Mouse (Mus musculus) limb, embryonic 10.5 days (tissue): ENCODE measurements at regions not wholly inside any gene's neighbourhood (a gene's known extent, or its start where the extent isn't known, plus 50 kb on each side); places are given as distances from the start of the nearest gene placed in this dataset.
A peak's percentile ranks its signal among the peaks of the same experiment; 100 is the strongest.

ENCODE experiments used
- DNase-seq: peaks from one replicate; pipeline ENCODE4 v3.0.0-alpha.2; 2017; ENCODE audit warnings: low spot score
- H3K27ac ChIP-seq: fragments of 300-500 bp; sonication (generic); 2 replicates; pipeline ENCODE4 v1.5.1; 2016; ENCODE audit warnings: mild to moderate bottlenecking
- H3K27me3 ChIP-seq: fragments of 300-500 bp; sonication (generic); 2 replicates; pipeline ENCODE4 v1.6.1; 2016; ENCODE audit warnings: low read depth, mild to moderate bottlenecking; ENCODE audit not compliant: poor library complexity, severe bottlenecking
- H3K36me3 ChIP-seq: fragments of 300-500 bp; sonication (generic); 2 replicates; pipeline ENCODE4 v1.6.1; 2016; ENCODE audit warnings: mild to moderate bottlenecking, moderate library complexity
- H3K4me1 ChIP-seq: fragments of 300-500 bp; sonication (generic); 2 replicates; pipeline ENCODE4 v1.6.1; 2016
- H3K4me3 ChIP-seq: fragments of 300-500 bp; sonication (generic); 2 replicates; pipeline ENCODE4 v1.5.1; 2016; ENCODE audit warnings: mild to moderate bottlenecking, moderate library complexity
- H3K9me3 ChIP-seq: fragments of 300-500 bp; sonication (generic); replicated peaks from 2 replicates; pipeline ENCODE4 v1.6.1; 2016; ENCODE audit warnings: mild to moderate bottlenecking
- WGBS: fragments of 180-500 bp; shearing (Covaris S2); methylation state at CpG from one replicate; pipeline ENCODE4 v1.1.7; 2016; 5-methylcytosine and 5-hydroxymethylcytosine counted together

GRCm38 (mm10) chr12:52622398-52622797 is 76.8 kb upstream of the Akap6 start:
- no peak overlapping the region for H3K4me3 ChIP-seq
- WGBS: 96% methylated on average over 6 of the region's 6 CpGs

GRCm38 (mm10) chr12:52623416-52624108 is 75.6 kb upstream of the Akap6 start:
- DNase-seq: no peak
- WGBS: 74% methylated on average over 10 of the region's 10 CpGs
- H3K4me1 ChIP-seq: no peaks in the 10 kb centered on the region
- no peaks in the 10 kb centered on the region for H3K27me3 ChIP-seq
- H3K9me3 ChIP-seq: no peaks in the 10 kb centered on the region
- no peak overlapping the region for H3K4me3 ChIP-seq
- H3K27ac ChIP-seq: no peak overlapping the region
- H3K36me3 ChIP-seq: no peaks in the 10 kb centered on the region

More at GRCm38 (mm10) chr12:52622398-52622797, 76.8 kb upstream of the Akap6 start:
- Histone ChIP-seq H3K27ac (no peak overlapping the region), H3K36me3 (no peaks in the 10 kb centered on the region), H3K9me3 (no peaks in the 10 kb centered on the region), H3K27me3 (no peaks in the 10 kb centered on the region), H3K4me1 (no peaks in the 10 kb centered on the region)
- DNase-seq: no peak

- WGBS: 78% methylated on average over 1 of the region's 1 CpGs
Observed at GRCm38 (mm10) chr12:52624871-52625270, 74.3 kb upstream of the Akap6 start.

DNA sequence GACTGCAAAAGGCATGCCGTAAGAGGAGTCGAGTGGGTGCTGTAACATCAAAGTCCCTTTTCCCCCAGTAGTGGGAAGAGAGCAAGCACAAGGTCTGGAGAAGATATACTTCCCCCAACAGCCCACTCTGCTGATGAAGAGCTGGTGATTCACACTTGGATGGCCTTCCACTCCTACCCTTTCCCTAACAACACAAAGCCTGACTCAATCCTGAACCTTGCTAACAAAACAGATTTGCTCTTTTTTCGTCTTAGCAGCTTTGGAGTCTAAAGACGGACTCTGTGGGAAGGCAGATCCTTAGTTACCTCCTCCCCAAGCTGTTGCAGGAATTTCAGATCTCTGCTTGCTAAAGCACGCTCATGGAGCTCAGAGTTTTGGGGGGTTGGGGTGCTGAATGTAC is 70.4 kb upstream of the Akap6 start:
- no peaks in the 10 kb centered on the region for H3K9me3 ChIP-seq
- DNase-seq: no peak
- no peaks in the 10 kb centered on the region for H3K4me1 ChIP-seq
- H3K27me3 ChIP-seq: no peaks in the 10 kb centered on the region
- H3K36me3 ChIP-seq: no peaks in the 10 kb centered on the region
- H3K4me3 ChIP-seq: no peak overlapping the region
- H3K27ac ChIP-seq: no peak overlapping the region
- WGBS: 66% methylated on average over 5 of the region's 5 CpGs

More at GRCm38 (mm10) chr12:52624871-52625270, 74.3 kb upstream of the Akap6 start:
- H3K27ac ChIP-seq: no peak overlapping the region
- no peak for DNase-seq
- no peak overlapping the region for H3K4me3 ChIP-seq
- H3K9me3 ChIP-seq: no peaks in the 10 kb centered on the region
- no peaks in the 10 kb centered on the region for H3K4me1 ChIP-seq
- H3K36me3 ChIP-seq: no peaks in the 10 kb centered on the region
- no peaks in the 10 kb centered on the region for H3K27me3 ChIP-seq

- Histone ChIP-seq H3K4me1 (peaks cover 9% of the 10 kb centered on the region), H3K36me3 (no peaks in the 10 kb centered on the region), H3K4me3 (no peak overlapping the region), H3K9me3 (no peaks in the 10 kb centered on the region), H3K27ac (no peak overlapping the region), H3K27me3 (no peaks in the 10 kb centered on the region)
- no peak for DNase-seq
- WGBS: 71% methylated on average over 8 of the region's 8 CpGs
Observed at GRCm38 (mm10) chr12:52635121-52635878, 63.9 kb upstream of the Akap6 start.

- peaks cover 9% of the 10 kb centered on the region for H3K4me1 ChIP-seq
- WGBS: 77% methylated on average over 6 of the region's 6 CpGs
- no peak overlapping the region for H3K4me3 ChIP-seq
- H3K9me3 ChIP-seq: no peaks in the 10 kb centered on the region
- no peak overlapping the region for H3K27ac ChIP-seq
- no peaks in the 10 kb centered on the region for H3K36me3 ChIP-seq
- H3K27me3 ChIP-seq: no peaks in the 10 kb centered on the region
- no peak for DNase-seq
Observed at GRCm38 (mm10) chr12:52636186-52636881, 62.8 kb upstream of the Akap6 start.

DNA sequence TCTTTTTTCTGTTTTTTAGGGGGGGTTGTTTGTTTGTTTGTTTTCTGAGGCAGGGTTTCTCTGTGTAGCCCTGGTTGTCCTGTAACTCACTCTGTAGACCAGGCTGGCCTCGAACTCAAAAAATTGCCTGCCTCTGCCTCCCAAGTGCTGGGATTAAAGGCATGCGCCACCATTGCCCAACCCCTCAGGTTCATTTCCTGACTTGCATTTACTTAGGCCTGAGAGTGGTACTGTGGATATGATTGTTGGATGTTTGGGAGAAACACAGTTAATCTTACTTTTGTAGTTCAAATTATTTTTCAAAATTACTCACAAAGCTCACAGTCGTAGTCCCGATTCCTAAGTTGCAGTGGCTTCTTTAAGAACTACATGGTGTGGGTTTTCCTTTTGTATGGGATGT is 62.3 kb upstream of the Akap6 start:
- no peaks in the 10 kb centered on the region for H3K9me3 ChIP-seq
- H3K4me3 ChIP-seq: no peak overlapping the region
- 88% methylated on average over 4 of the region's 4 CpGs for WGBS
- H3K27me3 ChIP-seq: no peaks in the 10 kb centered on the region
- no peak for DNase-seq
- peaks cover 9% of the 10 kb centered on the region for H3K4me1 ChIP-seq
- H3K27ac ChIP-seq: no peak overlapping the region
- H3K36me3 ChIP-seq: no peaks in the 10 kb centered on the region

GRCm38 (mm10) chr12:52637506-52638249 is 61.5 kb upstream of the Akap6 start:
- peak; percentile 55 for DNase-seq
- H3K4me1 ChIP-seq: peaks cover 9% of the 10 kb centered on the region
- no peak overlapping the region for H3K27ac ChIP-seq

GRCm38 (mm10) chr12:52638461-52638860 is 60.7 kb upstream of the Akap6 start:
- Histone ChIP-seq H3K4me1 (peaks cover 9% of the 10 kb centered on the region), H3K4me3 (no peak overlapping the region), H3K36me3 (no peaks in the 10 kb centered on the region), H3K9me3 (no peaks in the 10 kb centered on the region), H3K27ac (no peak overlapping the region), H3K27me3 (no peaks in the 10 kb centered on the region)
- WGBS: 31% methylated on average over 11 of the region's 11 CpGs
- no peak for DNase-seq

More at GRCm38 (mm10) chr12:52637506-52638249, 61.5 kb upstream of the Akap6 start:
- Histone ChIP-seq H3K9me3 (no peaks in the 10 kb centered on the region), H3K36me3 (no peaks in the 10 kb centered on the region), H3K27me3 (no peaks in the 10 kb centered on the region), H3K4me3 (no peak overlapping the region)
- 68% methylated on average over 14 of the region's 14 CpGs for WGBS

DNA sequence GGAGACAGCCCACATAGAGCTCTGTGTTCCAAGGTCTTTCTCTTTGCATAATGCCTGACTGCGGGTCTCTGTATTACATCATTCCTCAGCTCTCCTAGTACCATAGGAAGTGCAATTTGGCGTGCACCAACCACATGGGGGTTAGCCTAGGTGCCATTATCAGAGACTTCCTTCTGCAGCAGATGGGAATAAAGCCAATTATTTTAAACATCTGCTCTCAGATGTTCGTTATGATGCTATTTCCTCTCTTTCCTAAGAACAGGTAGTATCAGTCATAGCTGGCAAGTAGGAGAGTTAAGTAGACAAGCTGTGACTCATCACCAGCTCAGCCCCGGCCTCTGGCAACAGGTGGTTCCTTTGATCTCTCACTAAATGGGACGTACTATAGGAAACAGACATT is 55.1 kb upstream of the Akap6 start:
- WGBS: 65% methylated on average over 5 of the region's 5 CpGs
- Histone ChIP-seq H3K4me3 (no peak overlapping the region), H3K36me3 (no peaks in the 10 kb centered on the region), H3K9me3 (no peaks in the 10 kb centered on the region), H3K4me1 (no peaks in the 10 kb centered on the region), H3K27ac (no peak overlapping the region), H3K27me3 (no peaks in the 10 kb centered on the region)
- no peak for DNase-seq
